Mouse (Mus musculus) stomach, postnatal 0 days (tissue): ENCODE results near the gene Mrnip.

Source experiments
- CTCF ChIP-seq: IDR thresholded peaks from 2 replicates; pipeline ENCODE4 v1.5.1; 2016; ENCODE audit warnings: antibody characterized with exemption, low read depth, mild to moderate bottlenecking, moderate library complexity
- EP300 ChIP-seq: optimal IDR thresholded peaks from 2 replicates; pipeline ENCODE3; 2016; ENCODE audit warnings: antibody characterized with exemption

DNA sequence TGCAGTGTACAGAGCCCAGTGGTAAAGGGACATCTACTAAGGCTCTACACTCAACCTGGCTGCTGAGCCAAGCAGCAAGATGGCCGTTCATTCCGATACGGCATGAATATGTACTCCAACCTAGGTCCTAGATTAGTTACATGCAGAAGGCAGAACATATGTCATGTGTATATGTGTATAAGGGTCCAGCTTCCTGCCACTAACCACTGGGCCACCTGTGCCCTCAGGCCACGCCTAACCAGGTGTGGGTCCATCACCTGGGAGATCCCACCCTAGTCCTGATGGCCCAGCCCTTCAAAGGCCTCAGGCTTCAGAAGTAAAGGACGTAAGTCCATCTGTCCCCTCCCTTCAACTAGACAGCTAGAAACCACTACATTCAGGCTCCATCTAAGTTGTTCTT lies 33.8 kb downstream of the Mrnip start:
- no peak for TF ChIP-seq CTCF
- no peak for TF ChIP-seq EP300
